Mouse (Mus musculus) liver, postnatal 0 days (tissue): ENCODE measurements at regions not wholly inside any gene's neighbourhood (a gene's known extent, or its start where the extent isn't known, plus 50 kb on each side); places are given as distances from the start of the nearest gene placed in this dataset.

Experiments used
- CTCF ChIP-seq: sonication (generic); IDR thresholded peaks from 2 replicates; pipeline ENCODE4 v1.5.1; 2016; ENCODE audit warnings: antibody characterized with exemption, low read depth
- EP300 ChIP-seq: IDR thresholded peaks from 2 replicates; pipeline ENCODE4 v1.6.1; 2016; ENCODE audit warnings: antibody characterized with exemption, low read depth, mild to moderate bottlenecking

DNA sequence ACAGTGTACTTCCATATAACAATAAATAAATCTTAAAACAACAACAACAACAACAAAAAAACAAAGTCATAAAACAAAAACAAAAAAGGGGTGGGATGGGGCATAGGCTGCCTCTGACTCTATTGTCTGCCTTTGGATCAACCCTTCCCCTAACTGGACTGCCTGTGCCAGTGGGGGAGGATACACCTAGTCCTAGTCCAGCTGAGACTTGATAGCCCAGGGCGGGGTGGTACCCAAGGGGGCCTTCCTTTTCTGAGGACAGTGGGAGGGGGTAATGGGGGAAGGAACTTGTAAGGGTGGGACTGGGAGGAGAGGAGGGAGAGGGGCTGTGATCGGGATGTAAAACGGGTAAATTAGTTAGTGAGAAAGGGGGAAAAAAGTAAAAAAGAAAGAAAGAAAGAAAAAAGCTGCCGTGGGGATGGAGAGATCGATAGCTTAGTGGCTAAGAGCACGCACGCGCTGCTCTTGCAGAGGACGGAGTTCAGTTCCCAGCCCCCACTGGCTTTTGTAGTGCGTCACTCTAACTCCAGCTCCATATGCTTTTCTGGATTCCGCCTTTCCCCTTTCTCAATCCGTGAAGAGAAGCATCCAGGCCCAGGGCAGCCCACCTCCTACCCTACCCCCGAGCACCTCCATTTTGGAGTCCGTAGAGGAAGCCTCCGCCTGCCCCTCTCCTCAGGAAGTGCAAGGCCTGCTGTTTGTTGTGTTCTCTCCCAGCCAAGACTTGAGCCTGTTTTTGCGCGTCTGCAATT, 120.2 kb downstream of the Gm10131 start:
- no peak for TF ChIP-seq CTCF
- no peak for TF ChIP-seq EP300
